Mouse (Mus musculus) neural tube, embryonic 13.5 days (tissue): ENCODE data around the gene Gm9821. TPM values are rescaled to one million over a fixed set of nuclear protein-coding genes. Genes with fewer than 3 reads are reported as not detected.

Experiments
- ATAC-seq: fragments of 200-750 bp; cut with Nextera tagmentation; 2 replicates; pipeline ENCODE4 v1.8.0; 2017; ENCODE audit warnings: low read depth, mild to moderate bottlenecking, moderate TSS enrichment, moderate library complexity
- H3K27ac ChIP-seq: fragments of 300-500 bp; sonication (generic); replicated peaks from 2 replicates; pipeline ENCODE4 v1.5.1; 2015; ENCODE audit warnings: moderate library complexity, mild to moderate bottlenecking, inconsistent platforms
- H3K27me3 ChIP-seq: fragments of 300-500 bp; sonication (generic); 2 replicates; pipeline ENCODE4 v1.6.1; 2015; ENCODE audit warnings: mild to moderate bottlenecking, inconsistent platforms
- H3K36me3 ChIP-seq: fragments of 300-500 bp; sonication (generic); 2 replicates; pipeline ENCODE4 v1.6.1; 2015; ENCODE audit warnings: mild to moderate bottlenecking, inconsistent platforms
- H3K4me1 ChIP-seq: fragments of 300-500 bp; sonication (generic); replicated peaks from 2 replicates; pipeline ENCODE4 v1.6.1; 2015; ENCODE audit warnings: inconsistent platforms
- H3K4me2 ChIP-seq: fragments of 300-500 bp; sonication (generic); 2 replicates; pipeline ENCODE4 v1.6.1; 2015; ENCODE audit warnings: inconsistent platforms, mild to moderate bottlenecking, moderate library complexity
- H3K4me3 ChIP-seq: fragments of 300-500 bp; sonication (generic); 2 replicates; pipeline ENCODE4 v1.5.1; 2015; ENCODE audit warnings: mild to moderate bottlenecking, inconsistent platforms
- H3K9ac ChIP-seq: fragments of 300-500 bp; sonication (generic); 2 replicates; pipeline ENCODE4 v1.6.1; 2015; ENCODE audit warnings: moderate library complexity, mild to moderate bottlenecking, inconsistent platforms
- H3K9me3 ChIP-seq: fragments of 300-500 bp; sonication (generic); 2 replicates; pipeline ENCODE4 v1.6.1; 2016; ENCODE audit warnings: inconsistent platforms
- WGBS: fragments of 180-500 bp; shearing (Covaris S2); methylation state at CpG from one replicate; pipeline ENCODE4 v1.1.7; 2015; 5-methylcytosine and 5-hydroxymethylcytosine counted together
- polyA plus RNA-seq: library from polyadenylated mRNA; unstranded; fragments of >200 nt; fragmentation: Nextera tagmentation; extraction: Ambion mirVana; gene quantifications from 2 replicates; pipeline ENCODE4 v1.2.1, GENCODE M21; 2015

Gene Gm9821
- polyA plus RNA-seq, result 0.22 TPM in 1 of 2 replicates, not detected in the other

DNA sequence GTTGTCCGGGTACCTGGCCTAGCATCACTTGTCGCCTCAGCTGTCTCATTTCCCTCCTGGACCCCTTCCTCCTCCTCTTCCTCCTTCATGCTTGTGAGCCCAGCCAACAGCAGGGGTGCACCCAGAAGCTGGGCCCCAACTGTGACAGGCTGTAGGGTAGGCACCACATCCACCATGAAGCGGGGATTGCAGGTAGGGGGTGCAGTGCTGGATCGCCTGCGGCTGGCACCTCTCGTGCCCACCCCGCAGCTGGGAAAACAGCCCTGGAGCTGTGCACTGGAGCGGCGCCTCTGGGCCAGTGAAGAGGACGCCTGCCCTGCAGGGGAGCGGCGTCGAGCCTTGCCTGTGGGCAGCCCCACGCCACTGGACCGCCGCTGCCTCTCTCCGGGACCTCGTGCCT, at the start of gene Gm9821:
TSS of gene Gm9821 (plus strand) at position 221 of the 400 bp plus-strand sequence.
- Histone ChIP-seq H3K4me1 (peaks cover 58% of the 10 kb centered on the region), H3K27me3 (no peaks in the 10 kb centered on the region), H3K36me3 (peaks cover 4% of the 10 kb centered on the region; the same call in 1 of the 2 replicates), H3K4me2 (no peak within 1 kb of the TSS), H3K9me3 (no peaks in the 10 kb centered on the region), H3K9ac (peak within 1 kb of the TSS; percentile 49), H3K27ac (peak within 1 kb of the TSS; percentile 76; the same call in 1 of the 2 replicates), H3K4me3 (no peak within 1 kb of the TSS)
- no peak for ATAC-seq
- WGBS, result 85% methylated on average over 18 of the region's 18 CpGs

DNA sequence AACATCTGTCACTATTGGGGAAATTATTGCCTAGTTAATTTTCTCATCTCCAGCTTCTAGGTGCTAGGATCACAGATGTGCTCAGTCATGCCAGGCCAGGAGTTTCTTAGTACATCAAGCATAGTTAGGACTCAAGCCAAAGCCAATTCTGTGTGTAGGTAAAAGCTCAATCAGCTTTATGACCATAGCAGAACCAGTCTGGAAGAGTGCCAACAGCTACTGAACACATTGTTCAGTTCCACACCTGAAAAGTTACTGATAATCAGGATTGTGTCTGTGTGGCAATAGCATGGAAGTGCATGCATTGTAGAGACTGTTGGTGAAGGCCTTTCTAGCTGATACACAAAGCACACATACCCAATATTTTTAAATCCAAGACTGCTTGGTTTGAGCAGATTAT, 47.5 kb upstream of the Gm9821 start:
- Histone ChIP-seq H3K4me3 (no peak overlapping the region), H3K9ac (no peak overlapping the region), H3K9me3 (no peaks in the 10 kb centered on the region), H3K27ac (no peak overlapping the region), H3K27me3 (no peaks in the 10 kb centered on the region), H3K36me3 (peaks cover 14% of the 10 kb centered on the region), H3K4me1 (0 out of 2 replicates have a peak, but pooled peaks cover 4% of the 10 kb centered on the region), H3K4me2 (no peak overlapping the region)
- peak; percentile 32; the same call in 1 of the 2 replicates for ATAC-seq

DNA sequence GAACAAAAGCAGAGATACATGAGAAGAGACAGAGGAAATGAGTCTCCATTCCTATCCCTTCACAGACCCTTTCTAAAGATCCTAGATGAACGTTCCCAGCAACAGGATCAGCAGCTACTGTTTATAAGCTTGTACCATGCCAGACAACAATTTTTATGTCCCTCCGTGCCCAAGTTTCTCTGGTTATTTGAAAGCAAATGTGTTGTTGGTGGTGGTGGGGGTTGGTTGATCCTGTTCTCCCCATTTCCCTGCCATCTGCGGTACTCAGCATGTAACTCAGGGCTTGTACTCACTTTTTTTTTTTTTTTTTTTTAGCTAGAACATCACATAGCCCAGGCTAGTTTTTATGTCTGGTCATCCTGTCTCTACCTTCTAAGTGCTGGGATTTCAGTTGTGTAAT, 46.4 kb upstream of the Gm9821 start:
- 93% methylated on average over 3 of the region's 3 CpGs for WGBS
- no peak for ATAC-seq

DNA sequence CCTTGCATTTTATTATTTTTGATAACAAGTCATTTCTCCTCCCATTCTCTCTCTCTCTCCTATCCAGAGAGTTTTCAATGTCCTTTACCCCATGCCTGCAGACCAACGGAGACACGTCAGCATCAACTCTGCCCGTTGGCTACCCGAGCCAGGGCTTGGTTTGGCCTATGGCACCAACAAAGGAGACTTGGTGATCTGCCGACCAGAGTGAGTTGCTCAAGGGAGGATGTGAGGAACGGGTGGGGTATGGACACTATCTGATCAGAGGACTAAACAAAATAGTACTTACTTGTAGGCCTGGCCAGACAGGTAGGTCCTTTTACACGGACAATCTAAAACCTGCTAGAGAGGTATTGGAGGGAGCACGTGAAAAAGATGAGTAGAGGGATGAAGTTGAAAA, 45.1 kb upstream of the Gm9821 start:
- Histone ChIP-seq H3K4me1 (peaks cover 19% of the 10 kb centered on the region), H3K4me3 (no peak overlapping the region), H3K36me3 (peaks cover 14% of the 10 kb centered on the region), H3K27me3 (no peaks in the 10 kb centered on the region), H3K27ac (no peak overlapping the region), H3K4me2 (no peak overlapping the region), H3K9ac (no peak overlapping the region), H3K9me3 (no peaks in the 10 kb centered on the region)
- ATAC-seq, result no peak
- WGBS, result 95% methylated on average over 8 of the region's 8 CpGs

More for the DNA sequence above, 46.4 kb upstream of the Gm9821 start:
- Histone ChIP-seq H3K27ac (no peak overlapping the region), H3K27me3 (no peaks in the 10 kb centered on the region), H3K9me3 (no peaks in the 10 kb centered on the region), H3K36me3 (peaks cover 14% of the 10 kb centered on the region), H3K4me2 (no peak overlapping the region), H3K9ac (no peak overlapping the region), H3K4me3 (no peak overlapping the region), H3K4me1 (0 out of 2 replicates have a peak, but pooled peaks cover 6% of the 10 kb centered on the region)

DNA sequence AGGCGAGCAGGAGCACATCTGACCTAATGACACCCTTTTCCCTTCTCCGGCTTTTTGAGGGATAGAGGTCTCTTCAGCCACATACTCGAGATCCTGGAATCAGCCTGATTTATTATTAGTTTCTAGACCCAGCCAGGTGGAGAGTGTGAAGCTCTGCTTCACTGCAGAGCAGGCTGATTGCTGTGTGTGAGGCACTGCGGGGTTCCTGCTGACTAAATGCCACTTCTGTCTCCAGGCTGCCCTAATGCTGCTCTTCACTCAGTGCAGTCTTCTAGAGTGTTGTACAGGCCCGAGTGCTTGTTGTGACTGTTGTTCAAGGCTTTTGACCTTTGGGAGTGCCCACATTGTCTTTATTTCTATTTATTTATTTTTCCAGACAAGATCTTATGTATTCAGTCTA, 43.2 kb upstream of the Gm9821 start:
- H3K9me3 ChIP-seq, result no peaks in the 10 kb centered on the region
- H3K9ac ChIP-seq, result no peak overlapping the region
- ATAC-seq, result no peak
- peaks cover 22% of the 10 kb centered on the region for H3K4me1 ChIP-seq
- no peak overlapping the region for H3K4me3 ChIP-seq
- no peak overlapping the region for H3K27ac ChIP-seq
- peaks cover 14% of the 10 kb centered on the region for H3K36me3 ChIP-seq
- 55% methylated on average over 5 of the region's 5 CpGs for WGBS
- no peaks in the 10 kb centered on the region for H3K27me3 ChIP-seq
- H3K4me2 ChIP-seq, result no peak overlapping the region

DNA sequence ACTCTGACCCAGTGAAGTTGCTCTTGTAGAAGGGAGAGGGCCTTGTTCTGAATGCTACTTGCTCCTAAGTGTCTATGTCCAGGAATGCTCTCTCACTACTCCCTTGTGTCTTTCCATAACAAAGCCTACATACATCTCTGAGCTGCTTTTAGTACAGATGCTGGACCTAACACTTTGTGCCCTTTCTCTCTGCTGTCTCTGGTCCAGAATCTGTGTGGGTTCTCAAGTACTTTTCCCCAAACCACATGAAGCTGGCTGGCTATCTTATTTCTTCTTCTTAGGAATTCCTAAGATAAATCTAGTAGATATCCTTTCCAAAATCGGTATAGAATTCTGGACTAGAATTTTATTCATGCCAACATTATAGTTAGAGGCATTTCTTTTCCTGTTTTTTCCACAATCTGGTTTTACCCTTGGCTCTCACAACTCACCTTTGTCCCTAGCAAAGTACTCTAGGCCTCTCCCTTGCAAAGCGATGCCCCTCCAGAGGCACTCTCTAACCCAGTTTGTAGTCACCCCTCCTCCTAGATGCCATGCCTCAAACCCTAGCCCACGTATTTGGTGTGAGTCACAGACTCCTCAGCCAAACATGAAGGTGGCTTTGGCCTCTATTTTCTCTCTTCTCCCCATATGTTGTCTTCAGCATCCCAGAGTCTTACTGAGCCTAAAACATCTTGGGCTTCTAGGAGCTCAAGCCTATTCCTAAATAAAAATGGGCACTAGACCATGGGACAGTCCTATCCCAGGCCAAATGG, 42.2 kb upstream of the Gm9821 start:
- 91% methylated on average over 3 of the region's 3 CpGs for WGBS
- H3K36me3 ChIP-seq, result peaks cover 14% of the 10 kb centered on the region

DNA sequence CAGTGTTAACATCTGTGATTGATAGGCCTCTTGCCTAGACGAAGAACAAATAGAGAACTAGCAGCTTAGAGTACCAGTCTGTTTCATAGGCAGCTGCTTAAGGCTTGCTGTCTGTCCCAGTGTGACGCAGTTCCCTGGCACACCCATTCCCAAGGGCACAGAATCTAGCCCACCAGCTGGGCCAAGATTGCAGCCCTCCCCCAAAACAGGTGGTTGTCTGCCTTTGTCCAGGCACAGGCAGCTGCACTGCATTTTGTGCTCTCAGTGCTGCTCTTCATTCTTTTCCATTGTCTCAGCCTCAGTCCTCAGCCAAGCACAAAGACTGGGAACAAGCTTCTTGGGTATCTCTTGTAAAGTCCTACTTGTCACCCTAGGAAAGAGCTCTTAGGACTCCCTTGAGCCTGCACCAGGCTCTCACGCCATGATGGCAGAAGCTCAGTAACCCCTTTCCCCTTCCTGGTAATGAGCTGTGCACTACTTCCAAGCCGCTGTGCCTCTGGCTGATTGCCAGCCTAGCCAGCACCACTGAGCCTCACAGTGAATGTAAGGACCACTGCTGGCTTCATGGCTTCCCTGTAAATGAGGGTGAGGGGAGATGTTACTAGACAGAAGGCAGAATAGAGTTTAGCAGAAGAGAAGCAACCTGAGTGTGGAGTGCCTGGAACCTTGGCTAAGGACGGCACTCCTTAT, 40.7 kb upstream of the Gm9821 start:
- no peaks in the 10 kb centered on the region for H3K27me3 ChIP-seq
- H3K4me1 ChIP-seq, result peaks cover 22% of the 10 kb centered on the region
- WGBS, result 42% methylated on average over 5 of the region's 5 CpGs
- H3K9ac ChIP-seq, result no peak overlapping the region
- peak overlapping the region; percentile 83 for H3K27ac ChIP-seq
- H3K4me2 ChIP-seq, result no peak overlapping the region
- no peaks in the 10 kb centered on the region for H3K9me3 ChIP-seq
- peaks cover 27% of the 10 kb centered on the region for H3K36me3 ChIP-seq
- peak; percentile 80 for ATAC-seq
- H3K4me3 ChIP-seq, result no peak overlapping the region

More for the DNA sequence above, 42.2 kb upstream of the Gm9821 start:
- Histone ChIP-seq H3K9me3 (no peaks in the 10 kb centered on the region), H3K27me3 (no peaks in the 10 kb centered on the region), H3K4me2 (no peak overlapping the region), H3K9ac (no peak overlapping the region), H3K27ac (no peak overlapping the region), H3K4me1 (peaks cover 22% of the 10 kb centered on the region), H3K4me3 (no peak overlapping the region)
- no peak for ATAC-seq

DNA sequence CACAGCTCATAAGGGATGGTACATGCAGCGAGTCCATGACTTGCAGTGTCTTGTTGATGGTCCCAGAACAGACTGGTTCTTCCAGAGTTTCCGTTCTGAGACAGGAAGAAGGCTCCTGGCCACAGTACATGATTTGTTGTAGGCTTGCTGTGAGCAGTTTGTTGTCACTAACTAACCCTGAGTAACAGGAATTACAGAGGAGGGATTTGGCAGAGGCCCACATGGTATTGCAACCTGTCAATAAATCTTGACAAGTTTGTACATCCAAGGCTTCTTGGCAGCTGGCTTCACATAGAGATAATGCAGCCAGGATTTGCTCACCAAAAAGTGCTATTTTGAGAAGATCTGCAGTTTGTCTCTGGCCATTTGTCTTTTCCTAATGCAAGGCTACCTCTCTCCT, 39.4 kb upstream of the Gm9821 start:
- peaks cover 22% of the 10 kb centered on the region for H3K4me1 ChIP-seq
- no peak overlapping the region for H3K9ac ChIP-seq
- ATAC-seq, result no peak
- H3K4me3 ChIP-seq, result no peak overlapping the region
- no peak overlapping the region for H3K4me2 ChIP-seq
- H3K27ac ChIP-seq, result no peak overlapping the region
- H3K36me3 ChIP-seq, result peaks cover 28% of the 10 kb centered on the region
- H3K9me3 ChIP-seq, result no peaks in the 10 kb centered on the region
- H3K27me3 ChIP-seq, result no peaks in the 10 kb centered on the region
- 96% methylated on average over 2 of the region's 2 CpGs for WGBS

DNA sequence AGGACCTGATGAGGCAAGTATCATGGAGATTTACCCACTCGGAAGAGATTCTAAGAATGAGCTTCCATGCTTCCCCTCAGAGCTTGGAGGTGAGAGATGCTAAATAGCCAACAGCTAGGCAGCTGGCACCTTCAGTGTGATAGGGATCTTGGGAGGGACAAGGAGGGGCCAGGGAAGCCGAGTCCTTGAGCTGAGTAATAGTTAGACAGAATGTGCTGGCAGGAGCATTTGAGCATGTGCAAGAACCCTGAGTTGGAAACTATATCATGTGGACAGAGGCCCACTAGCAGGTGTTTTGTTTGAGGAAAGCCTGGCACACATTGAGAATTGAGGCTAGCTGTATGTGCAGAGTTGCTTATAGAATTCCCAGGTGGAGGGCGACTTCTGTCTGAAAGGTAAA, 32.9 kb upstream of the Gm9821 start:
- H3K9me3 ChIP-seq, result no peaks in the 10 kb centered on the region
- H3K9ac ChIP-seq, result no peak overlapping the region
- peaks cover 92% of the 10 kb centered on the region for H3K36me3 ChIP-seq
- no peaks in the 10 kb centered on the region for H3K27me3 ChIP-seq
- no peak for ATAC-seq
- no peak overlapping the region for H3K4me3 ChIP-seq
- no peaks in the 10 kb centered on the region for H3K4me1 ChIP-seq
- no peak overlapping the region for H3K4me2 ChIP-seq
- no peak overlapping the region for H3K27ac ChIP-seq
- 86% methylated on average over 3 of the region's 3 CpGs for WGBS

DNA sequence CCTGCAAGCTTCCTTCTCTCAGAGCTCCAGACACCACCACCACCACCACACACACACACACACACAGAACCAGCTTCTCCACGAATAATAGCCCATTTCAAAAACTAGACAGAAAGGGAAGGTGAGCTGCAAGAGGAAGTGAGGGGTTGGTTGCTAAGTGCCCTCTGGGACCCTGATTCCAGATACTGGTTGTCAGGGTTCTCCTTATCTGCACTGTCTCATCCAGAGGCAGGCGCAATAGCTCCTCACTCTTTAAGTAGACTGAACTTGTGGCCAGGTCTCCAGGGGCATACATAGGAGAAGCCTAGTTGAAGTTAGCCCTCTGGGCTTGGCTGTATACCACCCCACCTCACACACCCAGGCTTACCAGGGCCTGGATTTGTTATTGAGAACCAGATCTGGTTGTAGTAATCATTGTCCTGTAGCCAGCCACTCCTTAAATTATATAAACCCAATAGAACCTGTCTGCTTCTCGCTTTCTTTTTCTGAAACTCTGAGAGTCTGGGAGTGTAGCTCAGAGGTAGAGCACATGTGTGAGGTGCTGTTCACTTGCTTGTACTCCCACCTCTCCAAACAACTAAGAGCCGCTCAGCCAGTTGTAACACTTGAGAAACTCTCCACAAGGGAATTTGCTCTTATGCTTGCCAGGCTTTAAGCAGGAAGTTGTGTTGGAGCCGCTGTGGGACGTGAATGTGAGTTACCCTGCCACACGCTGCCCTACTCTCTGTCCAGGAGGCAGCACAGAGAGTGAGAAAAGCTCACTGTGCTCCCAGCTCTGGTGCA, 32.0 kb upstream of the Gm9821 start:
- peaks cover 99% of the 10 kb centered on the region for H3K36me3 ChIP-seq
- H3K27ac ChIP-seq, result no peak overlapping the region
- H3K27me3 ChIP-seq, result no peaks in the 10 kb centered on the region
- no peak for ATAC-seq
- no peak overlapping the region for H3K4me3 ChIP-seq
- no peak overlapping the region for H3K4me2 ChIP-seq
- WGBS, result 89% methylated on average over 7 of the region's 7 CpGs
- no peaks in the 10 kb centered on the region for H3K4me1 ChIP-seq
- no peaks in the 10 kb centered on the region for H3K9me3 ChIP-seq
- H3K9ac ChIP-seq, result no peak overlapping the region

DNA sequence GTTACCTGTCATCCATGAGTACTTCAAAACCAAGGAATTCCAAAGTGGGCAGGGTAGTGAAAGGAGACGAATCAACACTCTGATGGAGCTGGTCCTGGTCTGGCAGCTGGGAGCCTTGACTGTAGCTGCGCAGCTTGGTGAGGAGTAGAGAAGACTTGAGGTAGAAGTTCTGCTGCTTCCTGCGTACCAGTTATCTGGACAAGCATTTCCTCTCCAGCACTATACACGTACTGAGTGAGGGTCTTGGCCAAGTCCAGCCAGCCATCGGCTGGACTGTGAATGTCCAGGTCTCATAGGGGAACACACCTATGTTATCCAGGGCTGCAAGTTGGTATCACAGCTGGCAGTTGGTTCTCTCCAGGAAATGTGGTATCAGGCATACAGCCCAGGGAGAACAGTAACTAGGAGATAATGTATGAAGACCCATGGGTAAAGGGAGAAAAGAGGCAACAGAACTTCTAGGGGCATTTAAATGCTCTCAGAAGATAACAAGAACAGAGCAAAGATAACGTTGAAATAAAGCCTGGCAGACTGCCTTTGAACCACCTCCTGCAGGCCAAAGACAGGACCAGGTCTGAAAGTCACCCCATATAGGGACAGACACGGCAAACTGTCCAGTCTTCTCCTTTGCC, 29.0 kb upstream of the Gm9821 start:
- Histone ChIP-seq H3K27ac (no peak overlapping the region), H3K4me1 (peaks cover 6% of the 10 kb centered on the region), H3K27me3 (peaks cover 22% of the 10 kb centered on the region), H3K4me3 (no peak overlapping the region), H3K4me2 (no peak overlapping the region), H3K9ac (no peak overlapping the region), H3K9me3 (no peaks in the 10 kb centered on the region), H3K36me3 (peaks cover 76% of the 10 kb centered on the region)
- ATAC-seq, result no peak
- WGBS, result 90% methylated on average over 7 of the region's 7 CpGs
